In the genomic region with DNA sequence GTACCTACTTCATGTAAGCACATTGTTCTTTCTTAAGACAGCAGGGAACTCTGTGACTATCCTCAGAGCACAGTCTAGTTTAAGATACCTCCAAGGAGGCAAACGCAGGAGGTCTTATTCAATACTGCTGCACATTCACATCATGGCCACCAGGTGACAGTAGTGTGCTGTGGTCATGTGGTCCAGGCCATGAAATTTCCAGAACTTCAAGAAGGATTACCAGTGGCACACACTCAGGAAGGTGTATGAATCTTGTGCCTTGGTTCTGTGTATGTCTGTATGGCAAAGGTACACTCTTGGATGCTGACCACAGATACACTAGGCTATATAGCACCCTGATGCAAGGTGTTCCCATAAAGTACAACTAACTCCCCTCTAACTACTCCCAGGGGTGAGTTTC, we compare ENCODE assay signal across 8 mouse cellular contexts. TPM values are rescaled to one million over a fixed set of nuclear protein-coding genes. Genes with fewer than 3 reads are reported as not detected.
DNase-seq lines count a peak whose midpoint lies in the region; ATAC-seq and TF ChIP-seq lines count a peak whose summit lies in the region.

No protein-coding gene starts in this region.

- H3K9me3 ChIP-seq in heart, embryonic 10.5 days: no peaks in the 10 kb centered on the region
- H3K9me3 ChIP-seq in lung, embryonic 14.5 days (ENCODE audit: low read depth, low read length): peaks cover 6% of the 10 kb centered on the region; the same call in 1 of the 2 replicates

- H3K36me3 ChIP-seq in heart, embryonic 10.5 days: no peaks in the 10 kb centered on the region
- no peaks in the 10 kb centered on the region for H3K36me3 ChIP-seq in lung, embryonic 14.5 days (ENCODE audit: insufficient read depth)

- peak; percentile 65; the same call in 1 of the 2 replicates for ATAC-seq in lung, embryonic 14.5 days (ENCODE audit: insufficient read depth)

- TF ChIP-seq CTCF in lung, embryonic 14.5 days (IDR thresholded peaks at IDR 0.05; ENCODE audit: low read depth): peak; percentile 100

- 21% methylated on average over 1 of the region's 1 CpGs for WGBS in heart, embryonic 10.5 days
- 17% methylated on average over 1 of the region's 1 CpGs for WGBS in lung, embryonic 14.5 days

- no peak overlapping the region for H3K4me3 ChIP-seq in heart, embryonic 10.5 days
- no peak overlapping the region for H3K4me3 ChIP-seq in lung, embryonic 14.5 days (ENCODE audit: low read depth, low read length)

- H3K27ac ChIP-seq in heart, embryonic 10.5 days: no peak overlapping the region
- no peak overlapping the region for H3K27ac ChIP-seq in lung, embryonic 14.5 days (ENCODE audit: low read depth)

- H3K27me3 ChIP-seq in heart, embryonic 10.5 days (ENCODE audit: insufficient read depth, poor library complexity, severe bottlenecking): no peaks in the 10 kb centered on the region
- no peaks in the 10 kb centered on the region for H3K27me3 ChIP-seq in lung, embryonic 14.5 days (ENCODE audit: insufficient read depth, low read length)

- H3K9ac ChIP-seq in lung, embryonic 14.5 days: no peak overlapping the region

- H3K4me1 ChIP-seq in heart, embryonic 10.5 days: peaks cover 19% of the 10 kb centered on the region
- H3K4me1 ChIP-seq in lung, embryonic 14.5 days (ENCODE audit: insufficient read depth): no peaks in the 10 kb centered on the region

- DNase-seq in heart, adult 8-10 months (ENCODE audit: low spot score): peak; percentile 55
- DNase-seq in heart, embryonic 10.5 days (ENCODE audit: low spot score): no peak
- DNase-seq in Muller cell, postnatal 12 days (ENCODE audit: inconsistent ontology term): peak; percentile 43
- DNase-seq in cerebellum, adult 9-10 months: peak; percentile 82
- peak; percentile 34 to 51 for DNase-seq in frontal cortex, postnatal 14 days (ENCODE audit: low spot score in 2 of 2)
- peak; percentile 65 for DNase-seq in kidney, postnatal 10 days
- DNase-seq in lung, embryonic 14.5 days: peak; percentile 83
- DNase-seq in retina, postnatal 1 day: peak; percentile 83

- no peak overlapping the region for H3K4me2 ChIP-seq in lung, embryonic 14.5 days

RNA-seq across cellular contexts. Expression of a gene that starts 6.6 kb away (rescaled TPM):
- total RNA-seq in heart, adult 8-10 months (2022): 10 to 100 TPM in 3 of 4 experiments, 1 to 10 TPM in 1; 7.6 to 12.9 (median 11.5) TPM
- 62.0 and 100 TPM in 2 replicates for polyA plus RNA-seq in heart, embryonic 10.5 days (2016; fragmentation: Nextera tagmentation; extraction: Ambion mirVana)
- 2.5 and 5.5 TPM in 2 replicates for polyA plus RNA-seq in lung, embryonic 14.5 days (2014; fragmentation: Nextera tagmentation; extraction: Ambion mirVana)
